ENCODE assay signal across 17 mouse cellular contexts in the genomic region with DNA sequence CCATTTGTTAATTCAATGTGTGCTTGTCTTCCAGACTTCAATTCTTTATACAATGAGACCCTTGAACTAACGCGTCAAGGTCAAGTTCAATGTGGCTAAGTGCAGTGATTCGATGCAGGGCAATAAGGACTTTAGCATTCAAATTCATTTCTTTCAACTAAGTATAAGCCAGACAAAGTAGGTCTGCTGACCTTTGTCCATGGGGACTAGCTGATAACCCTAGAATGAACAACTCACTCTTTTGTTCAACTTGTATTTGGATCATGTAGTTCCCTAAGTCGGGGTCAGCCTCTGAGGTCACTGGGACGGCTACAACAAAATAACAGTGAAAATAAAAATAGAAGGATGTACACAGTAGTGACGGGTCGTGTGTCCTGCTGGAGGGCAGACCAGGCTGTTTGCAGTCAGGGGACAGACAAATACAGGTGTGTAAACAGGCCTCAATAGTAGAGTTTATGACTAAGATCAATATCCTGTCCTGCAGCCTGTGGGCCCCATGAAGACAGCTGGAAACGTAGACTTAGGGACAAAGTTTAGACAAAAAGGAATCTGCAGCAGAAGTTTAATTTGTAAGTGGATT. TPM values are rescaled to one million over a fixed set of nuclear protein-coding genes. Genes with fewer than 3 reads are reported as not detected.
"Had no signal": no experiment of that assay in that cellular context is flagged by ENCODE, and none has a peak within 500 bp of the region (broad histone marks: within the 10 kb centered on the region; RNA-seq: fewer than 3 reads in every experiment).

No protein-coding gene starts in this region.

- H3K36me3 ChIP-seq: kidney, embryonic 15.5 days; limb, embryonic 15.5 days; lung, embryonic 15.5 days; midbrain, embryonic 15.5 days; neural tube, embryonic 12.5 days had no signal

- H3K27ac ChIP-seq: hindbrain, embryonic 14.5 days; kidney, embryonic 15.5 days; limb, embryonic 15.5 days; lung, embryonic 15.5 days; macrophage; midbrain, embryonic 15.5 days; neural tube, embryonic 12.5 days had no signal

- H3K27me3 ChIP-seq: kidney, embryonic 15.5 days; limb, embryonic 15.5 days; lung, embryonic 15.5 days; midbrain, embryonic 15.5 days; neural tube, embryonic 12.5 days had no signal

- H3K4me3 ChIP-seq: kidney, embryonic 15.5 days; limb, embryonic 15.5 days; lung, embryonic 15.5 days; megakaryocyte, embryonic 14.5 days; midbrain, embryonic 15.5 days; neural tube, embryonic 12.5 days had no signal

- DNase-seq: kidney, adult 2 months; kidney, postnatal 14 days; lung, postnatal 14 days; right cerebral cortex, postnatal 25 days; thymus, adult 2 months; thymus, postnatal 25 days had no signal

- H3K9ac ChIP-seq: hindbrain, embryonic 14.5 days; kidney, embryonic 15.5 days; limb, embryonic 15.5 days; lung, embryonic 15.5 days; midbrain, embryonic 15.5 days; neural tube, embryonic 12.5 days had no signal

- ATAC-seq: midbrain, embryonic 15.5 days had no signal

- H3K4me1 ChIP-seq: lung, embryonic 15.5 days; neural tube, embryonic 12.5 days had no signal

- H3K9me3 ChIP-seq: kidney, embryonic 15.5 days; limb, embryonic 15.5 days; lung, embryonic 15.5 days; megakaryocyte, embryonic 14.5 days; midbrain, embryonic 15.5 days; neural tube, embryonic 12.5 days had no signal

- H3K4me2 ChIP-seq: hindbrain, embryonic 14.5 days; kidney, embryonic 15.5 days; limb, embryonic 15.5 days; lung, embryonic 15.5 days; midbrain, embryonic 11.5 days; midbrain, embryonic 15.5 days; neural tube, embryonic 12.5 days had no signal

RNA-seq across cellular contexts. Expression of gene Reg4, which starts 20.6 kb away (rescaled TPM):
- polyA plus RNA-seq: hindbrain, embryonic 14.5 days; kidney, adult 2 months; limb, embryonic 11.5 days; limb, embryonic 15.5 days; lung, embryonic 15.5 days; macrophage; midbrain, embryonic 11.5 days; midbrain, embryonic 15.5 days; neural tube, embryonic 12.5 days; urinary bladder, adult 2 months had no signal

RNA-seq across cellular contexts. Expression of gene Hmgcs2, which starts 37.7 kb away (rescaled TPM):
- polyA plus RNA-seq: macrophage had no signal
